Mouse (Mus musculus): ENCODE data around the gene Sdc1.

Sdc1 gene

GRCm38 (mm10) chr12:8782565-8782964 is 11.4 kb downstream of the Sdc1 start:
- DNase-seq (ENCODE audit: low spot score in 2 of 2), result no peak

- no peak for DNase-seq (ENCODE audit: low spot score in 2 of 2)
Measured at GRCm38 (mm10) chr12:8784189-8784588, 13.1 kb downstream of the Sdc1 start.

GRCm38 (mm10) chr12:8786476-8786875 is 15.4 kb downstream of the Sdc1 start:
- DNase-seq (ENCODE audit: low spot score in 2 of 2), result no peak

GRCm38 (mm10) chr12:8786984-8787730 is 16.0 kb downstream of the Sdc1 start:
- DNase-seq (ENCODE audit: low spot score in 2 of 2), result no peak

GRCm38 (mm10) chr12:8788469-8788868 is 17.3 kb downstream of the Sdc1 start:
- no peak for DNase-seq (ENCODE audit: low spot score in 2 of 2)

- DNase-seq (ENCODE audit: low spot score in 2 of 2), result no peak
Measured at GRCm38 (mm10) chr12:8790615-8791014, 19.5 kb downstream of the Sdc1 start.

GRCm38 (mm10) chr12:8793410-8794051 is 22.4 kb downstream of the Sdc1 start:
- DNase-seq (ENCODE audit: low spot score in 2 of 2), result no peak

- DNase-seq (ENCODE audit: low spot score in 2 of 2), result no peak
Measured at GRCm38 (mm10) chr12:8797936-8798335, 26.8 kb downstream of the Sdc1 start.

- DNase-seq (ENCODE audit: low spot score in 2 of 2), result no peak
Measured at GRCm38 (mm10) chr12:8798486-8799020, 27.4 kb downstream of the Sdc1 start.

GRCm38 (mm10) chr12:8803421-8804076 is 32.4 kb downstream of the Sdc1 start:
- no peak for DNase-seq (ENCODE audit: low spot score in 2 of 2)

GRCm38 (mm10) chr12:8804077-8804456 is 32.9 kb downstream of the Sdc1 start:
- DNase-seq (ENCODE audit: low spot score in 2 of 2), result no peak

- no peak for DNase-seq (ENCODE audit: low spot score in 2 of 2)
Measured at GRCm38 (mm10) chr12:8804934-8805722, 34.0 kb downstream of the Sdc1 start.

GRCm38 (mm10) chr12:8809086-8809485 is 38.0 kb downstream of the Sdc1 start:
- no peak for DNase-seq (ENCODE audit: low spot score in 2 of 2)

- DNase-seq (ENCODE audit: low spot score in 2 of 2), result no peak
Measured at GRCm38 (mm10) chr12:8809626-8810025, 38.5 kb downstream of the Sdc1 start.

- DNase-seq (ENCODE audit: low spot score in 2 of 2), result no peak
Measured at GRCm38 (mm10) chr12:8810966-8811365, 39.8 kb downstream of the Sdc1 start.

- no peak for DNase-seq (ENCODE audit: low spot score in 2 of 2)
Measured at GRCm38 (mm10) chr12:8811441-8811871, 40.3 kb downstream of the Sdc1 start.

GRCm38 (mm10) chr12:8811894-8812560 is 40.9 kb downstream of the Sdc1 start:
- DNase-seq (ENCODE audit: low spot score in 2 of 2), result no peak

GRCm38 (mm10) chr12:8817467-8818232 is 46.5 kb downstream of the Sdc1 start:
- DNase-seq (ENCODE audit: low spot score in 2 of 2), result no peak

GRCm38 (mm10) chr12:8818233-8818672 is 47.1 kb downstream of the Sdc1 start:
- no peak for DNase-seq (ENCODE audit: low spot score in 2 of 2)

- DNase-seq (ENCODE audit: low spot score in 2 of 2), result no peak
Measured at GRCm38 (mm10) chr12:8824995-8825703, 54.0 kb downstream of the Sdc1 start.

All from frontal cortex, postnatal 25 days (tissue).